ENCODE assay signal across 7 mouse cellular contexts in the genomic region with DNA sequence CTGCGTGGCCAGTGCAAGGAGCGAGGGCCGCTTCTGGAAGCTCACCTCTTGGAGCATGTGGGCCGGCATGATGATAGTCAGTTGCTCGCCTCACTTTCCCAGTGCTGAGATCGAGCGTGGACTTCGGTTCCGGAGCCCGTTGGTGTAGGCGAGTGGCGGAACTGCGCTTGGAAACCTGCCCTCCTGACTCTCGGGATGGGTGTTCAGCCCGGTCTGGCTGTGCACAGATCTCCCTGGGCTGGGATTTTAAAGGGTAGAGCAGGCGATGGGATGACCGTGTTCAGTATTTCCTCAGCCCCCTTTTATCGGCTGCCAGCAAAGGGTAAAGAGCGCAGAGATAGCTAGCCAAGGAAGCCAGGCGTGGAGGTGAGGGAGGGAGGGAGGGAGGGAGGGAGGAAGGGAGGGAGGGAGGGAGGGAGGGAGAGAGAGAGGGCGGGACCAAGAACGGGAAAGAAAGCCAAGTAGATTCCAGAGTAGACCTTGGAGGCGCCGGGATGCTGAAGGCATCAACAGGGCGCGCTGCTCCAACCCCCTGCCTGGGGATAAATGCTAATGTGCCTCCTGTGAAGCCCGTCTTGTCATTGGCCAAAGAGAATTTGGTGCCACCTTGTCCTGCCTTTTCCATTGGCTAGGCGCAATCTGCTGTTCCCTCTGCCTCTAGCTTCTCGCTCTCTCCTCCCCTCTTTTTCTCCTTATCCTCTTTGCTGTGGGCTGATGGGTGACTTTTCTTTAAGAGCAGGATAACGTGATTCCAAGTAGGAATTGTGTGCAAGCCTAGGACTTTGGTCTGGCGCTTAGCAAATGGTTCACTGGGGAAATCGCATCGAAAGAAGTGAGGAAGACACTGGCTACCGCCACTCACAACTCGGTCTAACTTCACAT. TPM values are rescaled to one million over a fixed set of nuclear protein-coding genes. Genes with fewer than 3 reads are reported as not detected.
DNase-seq lines count a peak whose midpoint lies in the region; ATAC-seq and TF ChIP-seq lines count a peak whose summit lies in the region.

A gene (minus strand): TSS at position 539 of the 882 bp plus-strand sequence.

- peaks cover 15% of the 10 kb centered on the region for H3K4me1 ChIP-seq in hindbrain, embryonic 16.5 days (ENCODE audit: control insufficient read depth, insufficient read depth, low read depth, low read length)

- H3K4me2 ChIP-seq in hindbrain, embryonic 16.5 days (ENCODE audit: low read length), result peak within 1 kb of the TSS; percentile 93

- peaks cover 3% of the 10 kb centered on the region; the same call in 1 of the 2 replicates for H3K36me3 ChIP-seq in hindbrain, embryonic 16.5 days (ENCODE audit: control insufficient read depth, insufficient read depth, low read length)

- peak; percentile 72 for ATAC-seq in common myeloid progenitor, adult 5-6 weeks (replicated peaks; ENCODE audit: low read depth, poor library complexity, severe bottlenecking)
- peak; percentile 98 for ATAC-seq in hindbrain, embryonic 16.5 days

- no peak for TF ChIP-seq CTCF in gastrocnemius, adult 2 months (IDR thresholded peaks at IDR 0.05)

- under 1% methylated on average over 34 of the region's 35 CpGs for WGBS in hindbrain, embryonic 16.5 days

- H3K4me3 ChIP-seq in gastrocnemius, adult 2 months, result peak within 1 kb of the TSS; percentile 64
- H3K4me3 ChIP-seq in hindbrain, embryonic 16.5 days (ENCODE audit: low read length), result peak within 1 kb of the TSS; percentile 64

- peak; percentile 81 for DNase-seq in adrenal gland, adult 2 months
- DNase-seq in gastrocnemius, adult 2 months, result peak; percentile 77
- DNase-seq in left cerebral cortex, adult 18-20 months (ENCODE audit: low spot score in 2 of 2), result peak; percentile 66 to 77
- peak; percentile 66 to 79 for DNase-seq in lung, postnatal 4 days
- peak; percentile 56 for DNase-seq in right cerebral cortex, postnatal 14 days

- H3K27ac ChIP-seq in gastrocnemius, adult 2 months, result peak within 1 kb of the TSS; percentile 87
- peak within 1 kb of the TSS; percentile 85 for H3K27ac ChIP-seq in hindbrain, embryonic 16.5 days (ENCODE audit: low read depth, low read length)

- H3K9ac ChIP-seq in hindbrain, embryonic 16.5 days (ENCODE audit: low read depth, low read length), result peak within 1 kb of the TSS; percentile 73

- no peaks in the 10 kb centered on the region for H3K27me3 ChIP-seq in hindbrain, embryonic 16.5 days (replicated peaks; ENCODE audit: control insufficient read depth, insufficient read depth, low read length)

- intact Hi-C loops in gastrocnemius, adult 2 months (cut with DNase I), result loop anchor here (2.0 kb wide), 1 partner anchor 21 kb away; no protein-coding TSS in a partner anchor

- no peaks in the 10 kb centered on the region for H3K9me3 ChIP-seq in hindbrain, embryonic 16.5 days (ENCODE audit: control insufficient read depth, low read length)

RNA-seq across cellular contexts. Expression of the gene that starts here (rescaled TPM):
- 1,000 to 10,000 TPM; 1,012 to 3,370 TPM for total RNA-seq in adrenal gland, adult 2 months (2021)
- 10,217 and 11,584 TPM in 2 replicates for polyA plus RNA-seq in adrenal gland, adult 2 months (2012; rRNA removed)
- total RNA-seq in common myeloid progenitor, adult 5-6 weeks (2017), result 2.9 and 3.4 TPM in 2 replicates
- total RNA-seq in gastrocnemius, adult 2 months (2021), result 10 to 100 TPM; 10.9 to 33.9 TPM
- 7.9 and 9.3 TPM in 2 replicates for polyA plus RNA-seq in hindbrain, embryonic 16.5 days (2015; fragmentation: Nextera tagmentation; extraction: Ambion mirVana)
- 100 to 1,000 TPM; 126 to 146 TPM for total RNA-seq in left cerebral cortex, adult 18-20 months (2021)

Comparison
In these comparisons a context has a peak if more than half of its experiments do, and no peak if none do; other contexts are left out.
1. Peak in every context shown above with its lines: DNase-seq, ATAC-seq, H3K4me3 ChIP-seq and H3K27ac ChIP-seq.
2. RNA of the gene that starts here (total RNA-seq): 1,012 to 3,370 TPM in adrenal gland, adult 2 months; 126 to 146 TPM in left cerebral cortex, adult 18-20 months, 10.9 to 33.9 TPM in gastrocnemius, adult 2 months and 2.9 to 3.4 TPM in common myeloid progenitor, adult 5-6 weeks; every median in the first group is over 4 times any median in the second.
3. RNA of the gene that starts here (polyA plus RNA-seq): 10,217 to 11,584 TPM in adrenal gland, adult 2 months; 7.9 to 9.3 TPM in hindbrain, embryonic 16.5 days; every median in the first group is over 100 times any median in the second.